Mouse (Mus musculus) forebrain, embryonic 11.5 days (tissue): Measurements from ENCODE around the gene Lim2. TPM values are rescaled to one million over a fixed set of nuclear protein-coding genes. Genes with fewer than 3 reads are reported as not detected.

ENCODE experiments used
- microRNA-seq: library from miRNA; unstranded; fragments of <30 nt; microRNA quantifications from one replicate; pipeline ENCODE4, GENCODE M21; 2016; ENCODE audit not compliant: insufficient number of aligned reads
- polyA plus RNA-seq: library from polyadenylated mRNA; unstranded; fragments of >200 nt; fragmentation: Nextera tagmentation; extraction: Ambion mirVana; gene quantifications from 2 replicates; pipeline ENCODE4 v1.2.1, GENCODE M21; 2014

Lim2 gene
- polyA plus RNA-seq, 1 experiment from 2014 or later = not detected

Small RNAs within 50 kb of the gene (microRNA-seq; reads per million reads assigned to microRNA genes)
- gene Mir7051 = not detected

Other genes starting within 250 kb of the Lim2 start
- gene Zfp715, start 114.4 kb upstream of the Lim2 start, polyA plus RNA-seq = 13.8 and 14.5 TPM in 2 replicates
- gene Siglecf, start 76.3 kb upstream of the Lim2 start, polyA plus RNA-seq = 0.16 and 0.23 TPM in 2 replicates
- gene Siglecg, start 19.5 kb upstream of the Lim2 start, polyA plus RNA-seq = 0.04 TPM in 1 of 2 replicates, not detected in the other
- not detected in 2 replicates for gene Nkg7, start 9.4 kb downstream of the Lim2 start, polyA plus RNA-seq
- gene Cldnd2, start 13.1 kb downstream of the Lim2 start, polyA plus RNA-seq = not detected in 2 replicates
- 193 and 201 TPM in 2 replicates for gene Etfb, start 16.4 kb downstream of the Lim2 start, polyA plus RNA-seq
- not detected in 2 replicates for gene Gm45233, start 16.5 kb downstream of the Lim2 start, polyA plus RNA-seq
- gene Vsig10l, start 35.5 kb downstream of the Lim2 start, polyA plus RNA-seq = 1.8 and 3.1 TPM in 2 replicates
- 2.0 and 2.7 TPM in 2 replicates for gene Iglon5, start 62.4 kb downstream of the Lim2 start, polyA plus RNA-seq
- not detected in 2 replicates for gene 4931406B18Rik, start 78.3 kb downstream of the Lim2 start, polyA plus RNA-seq
- gene Cd33, start 116.8 kb downstream of the Lim2 start, polyA plus RNA-seq = 0.71 and 1.7 TPM in 2 replicates
- 6.7 and 6.8 TPM in 2 replicates for gene Zfp658, start 134.6 kb downstream of the Lim2 start, polyA plus RNA-seq
- gene Zfp719, start 151.9 kb downstream of the Lim2 start, polyA plus RNA-seq = 16.0 and 16.9 TPM in 2 replicates
- gene Zfp819, start 179.5 kb downstream of the Lim2 start, polyA plus RNA-seq = 0.92 and 1.0 TPM in 2 replicates
- not detected in 2 replicates for gene Ceacam18, start 207.0 kb downstream of the Lim2 start, polyA plus RNA-seq
- gene Siglece, start 232.5 kb downstream of the Lim2 start, polyA plus RNA-seq = 0.32 and 0.67 TPM in 2 replicates
- 13.7 and 14.3 TPM in 2 replicates for gene Ctu1, start 244.3 kb downstream of the Lim2 start, polyA plus RNA-seq